Comparison of ENCODE assay signal across 13 mouse cellular contexts in the genomic region with DNA sequence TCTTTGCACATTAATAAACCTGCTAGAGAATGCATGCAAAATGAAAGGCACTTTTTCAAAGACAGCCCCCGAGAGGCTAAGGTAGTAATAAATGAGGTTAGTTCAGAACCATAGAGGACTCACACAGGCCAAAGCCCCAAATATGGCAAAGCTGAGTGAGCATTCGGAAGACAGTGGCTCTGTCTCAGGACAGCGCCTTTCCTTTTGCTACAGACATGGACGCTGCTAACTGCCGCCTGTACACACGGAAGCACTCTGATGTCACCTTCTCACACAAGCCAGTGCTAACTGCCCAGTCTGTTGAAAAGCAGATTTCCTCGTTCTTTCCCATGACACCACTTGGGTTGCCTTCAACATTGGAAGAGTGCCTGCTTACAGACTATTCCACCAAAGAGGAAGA.
DNase-seq lines count a peak whose midpoint lies in the region; ATAC-seq lines count a peak whose summit lies in the region.
"Had no signal": no experiment of that assay in that cellular context is flagged by ENCODE, and none has a peak within 500 bp of the region (broad histone marks: within the 10 kb centered on the region; RNA-seq: fewer than 3 reads in every experiment).

No protein-coding gene starts in this region.

- no peak for ATAC-seq in forebrain, embryonic 15.5 days (replicated peaks)
- ATAC-seq in limb, embryonic 12.5 days (ENCODE audit: insufficient number of reproducible peaks, insufficient read depth, low FRiP score, low TSS enrichment, low read depth), result no peak
- ATAC-seq in hindbrain, embryonic 15.5 days (ENCODE audit: low FRiP score, low read depth), result no peak
- peak; percentile 29; the same call in 1 of the 2 replicates for ATAC-seq in neural tube, embryonic 12.5 days (ENCODE audit: low FRiP score, low read depth)
- ATAC-seq: forebrain, embryonic 13.5 days had no signal

- H3K36me3 ChIP-seq in forebrain, embryonic 15.5 days, result no peaks in the 10 kb centered on the region
- H3K36me3 ChIP-seq in forebrain, embryonic 10.5 days (replicated peaks), result no peaks in the 10 kb centered on the region
- H3K36me3 ChIP-seq in limb, embryonic 12.5 days, result no peaks in the 10 kb centered on the region
- H3K36me3 ChIP-seq in limb, embryonic 10.5 days, result no peaks in the 10 kb centered on the region
- no peaks in the 10 kb centered on the region for H3K36me3 ChIP-seq in hindbrain, embryonic 15.5 days
- H3K36me3 ChIP-seq in neural tube, embryonic 12.5 days, result no peaks in the 10 kb centered on the region
- H3K36me3 ChIP-seq: midbrain, embryonic 12.5 days had no signal

- no peak overlapping the region for H3K27ac ChIP-seq in forebrain, embryonic 15.5 days (replicated peaks)
- H3K27ac ChIP-seq in forebrain, embryonic 10.5 days, result no peak overlapping the region
- peak overlapping the region; percentile 71; the same call in 1 of the 2 replicates for H3K27ac ChIP-seq in limb, embryonic 12.5 days
- no peak overlapping the region for H3K27ac ChIP-seq in limb, embryonic 10.5 days
- H3K27ac ChIP-seq in hindbrain, embryonic 15.5 days (replicated peaks), result peak overlapping the region; percentile 51
- H3K27ac ChIP-seq in neural tube, embryonic 12.5 days, result no peak overlapping the region
- H3K27ac ChIP-seq: forebrain, embryonic 13.5 days; midbrain, embryonic 12.5 days had no signal

- H3K4me2 ChIP-seq in forebrain, embryonic 15.5 days (replicated peaks), result no peak overlapping the region
- no peak overlapping the region for H3K4me2 ChIP-seq in limb, embryonic 12.5 days
- no peak overlapping the region for H3K4me2 ChIP-seq in hindbrain, embryonic 15.5 days
- H3K4me2 ChIP-seq in neural tube, embryonic 12.5 days (replicated peaks), result no peak overlapping the region
- H3K4me2 ChIP-seq: forebrain, embryonic 13.5 days; midbrain, embryonic 12.5 days had no signal

- 38% methylated on average over 7 of the region's 7 CpGs for WGBS in forebrain, embryonic 15.5 days
- 71% methylated on average over 7 of the region's 7 CpGs for WGBS in forebrain, embryonic 10.5 days
- 75% methylated on average over 7 of the region's 7 CpGs for WGBS in limb, embryonic 12.5 days
- 83% methylated on average over 7 of the region's 7 CpGs for WGBS in limb, embryonic 10.5 days
- 34% methylated on average over 7 of the region's 7 CpGs for WGBS in hindbrain, embryonic 15.5 days
- 36% methylated on average over 7 of the region's 7 CpGs for WGBS in neural tube, embryonic 12.5 days

- H3K4me3 ChIP-seq in forebrain, embryonic 15.5 days, result no peak overlapping the region
- no peak overlapping the region for H3K4me3 ChIP-seq in forebrain, embryonic 10.5 days
- no peak overlapping the region for H3K4me3 ChIP-seq in limb, embryonic 12.5 days (replicated peaks)
- no peak overlapping the region for H3K4me3 ChIP-seq in limb, embryonic 10.5 days
- H3K4me3 ChIP-seq in hindbrain, embryonic 15.5 days, result no peak overlapping the region
- no peak overlapping the region for H3K4me3 ChIP-seq in neural tube, embryonic 12.5 days
- H3K4me3 ChIP-seq: forebrain, embryonic 13.5 days; midbrain, embryonic 12.5 days had no signal

- 0 out of 2 replicates have a peak, but pooled peaks cover 5% of the 10 kb centered on the region for H3K27me3 ChIP-seq in forebrain, embryonic 15.5 days
- peaks cover 37% of the 10 kb centered on the region for H3K27me3 ChIP-seq in forebrain, embryonic 10.5 days (ENCODE audit: poor library complexity, severe bottlenecking)
- H3K27me3 ChIP-seq in limb, embryonic 12.5 days, result no peaks in the 10 kb centered on the region
- H3K27me3 ChIP-seq in limb, embryonic 10.5 days (ENCODE audit: low read depth, poor library complexity, severe bottlenecking), result no peaks in the 10 kb centered on the region
- no peaks in the 10 kb centered on the region for H3K27me3 ChIP-seq in hindbrain, embryonic 15.5 days
- H3K27me3 ChIP-seq in neural tube, embryonic 12.5 days (replicated peaks), result 0 out of 2 replicates have a peak, but pooled peaks cover 4% of the 10 kb centered on the region

- H3K9me3 ChIP-seq in forebrain, embryonic 15.5 days, result no peaks in the 10 kb centered on the region
- H3K9me3 ChIP-seq in forebrain, embryonic 10.5 days, result no peaks in the 10 kb centered on the region
- H3K9me3 ChIP-seq in limb, embryonic 12.5 days, result no peaks in the 10 kb centered on the region
- no peaks in the 10 kb centered on the region for H3K9me3 ChIP-seq in limb, embryonic 10.5 days (replicated peaks)
- H3K9me3 ChIP-seq in hindbrain, embryonic 15.5 days, result no peaks in the 10 kb centered on the region
- H3K9me3 ChIP-seq in neural tube, embryonic 12.5 days, result no peaks in the 10 kb centered on the region
- H3K9me3 ChIP-seq: forebrain, embryonic 13.5 days; midbrain, embryonic 12.5 days had no signal

- peaks cover 44% of the 10 kb centered on the region for H3K4me1 ChIP-seq in forebrain, embryonic 15.5 days
- peaks cover 41% of the 10 kb centered on the region for H3K4me1 ChIP-seq in forebrain, embryonic 10.5 days
- H3K4me1 ChIP-seq in limb, embryonic 12.5 days (replicated peaks), result peaks cover 42% of the 10 kb centered on the region
- H3K4me1 ChIP-seq in limb, embryonic 10.5 days, result peaks cover 40% of the 10 kb centered on the region
- H3K4me1 ChIP-seq in hindbrain, embryonic 15.5 days (replicated peaks), result peaks cover 33% of the 10 kb centered on the region
- H3K4me1 ChIP-seq in neural tube, embryonic 12.5 days, result peaks cover 29% of the 10 kb centered on the region

- DNase-seq in forebrain, embryonic 10.5 days (ENCODE audit: extremely low spot score, low spot score), result no peak
- DNase-seq in limb, embryonic 10.5 days (ENCODE audit: low spot score), result no peak
- no peak for DNase-seq in c-Kit-positive CD71-positive TER-119-positive erythroid progenitor cells, embryonic 14.5 days (ENCODE audit: low spot score)
- no peak for DNase-seq in frontal cortex, postnatal 36 days (ENCODE audit: low spot score in 2 of 2)
- DNase-seq: adrenal gland, adult 2 months; kidney, adult 9 months; liver, postnatal 0 days had no signal

- H3K9ac ChIP-seq in forebrain, embryonic 15.5 days (replicated peaks), result 0 out of 2 replicates have a peak overlapping the region, but pooled peaks have one; percentile 3
- H3K9ac ChIP-seq in limb, embryonic 12.5 days (replicated peaks), result no peak overlapping the region
- no peak overlapping the region for H3K9ac ChIP-seq in hindbrain, embryonic 15.5 days
- H3K9ac ChIP-seq in neural tube, embryonic 12.5 days, result no peak overlapping the region
- H3K9ac ChIP-seq: forebrain, embryonic 13.5 days; liver, postnatal 0 days; midbrain, embryonic 12.5 days had no signal

Comparison
In these comparisons a context has a peak if more than half of its experiments do, and no peak if none do; other contexts are left out.
1. H3K27ac ChIP-seq: peak in limb, embryonic 12.5 days (single experiment) and hindbrain, embryonic 15.5 days (single experiment); none in forebrain, embryonic 15.5 days (single experiment), forebrain, embryonic 10.5 days (single experiment), limb, embryonic 10.5 days (single experiment) and neural tube, embryonic 12.5 days (single experiment).